Mouse (Mus musculus) CH12.LX (cell line): ENCODE measurements around the gene Adamtsl5. TPM values are rescaled to one million over a fixed set of nuclear protein-coding genes. Genes with fewer than 3 reads are reported as not detected.

ENCODE experiments used
- DNase-seq: peaks from one replicate; pipeline ENCODE4 v3.0.0-alpha.2; 2013; ENCODE audit errors: extremely low read depth
- H3K27ac ChIP-seq: 2 replicates; pipeline ENCODE4 v1.5.1; 2012; ENCODE audit warnings: low read depth, mild to moderate bottlenecking, control low read depth, moderate library complexity; ENCODE audit not compliant: insufficient read depth
- H3K27me3 ChIP-seq: replicated peaks from 2 replicates; pipeline ENCODE3; 2012; ENCODE audit warnings: inconsistent platforms
- H3K36me3 ChIP-seq, 2 experiments: replicated peaks in 1 of 2; 2 replicates each; pipeline versions ENCODE3 to v1.6.1; 2012; ENCODE audit warnings: inconsistent platforms in 1 of 2, low read length in 1 of 2, mild to moderate bottlenecking in 1 of 2, mixed read lengths in 1 of 2, moderate library complexity in 1 of 2; ENCODE audit not compliant: control insufficient read depth in 1 of 2, insufficient read depth in 1 of 2
- H3K4me1 ChIP-seq, 2 experiments: 2 replicates each; pipeline ENCODE4 v1.6.1; 2012; ENCODE audit warnings: inconsistent platforms in 1 of 2, moderate library complexity in 1 of 2; ENCODE audit not compliant: insufficient read depth in 2 of 2, control insufficient read depth in 1 of 2
- H3K4me2 ChIP-seq: 2 replicates; pipeline ENCODE4 v1.6.1; 2012; ENCODE audit warnings: low read depth, mild to moderate bottlenecking, control low read depth; ENCODE audit not compliant: poor library complexity, insufficient read depth, severe bottlenecking
- H3K4me3 ChIP-seq, 3 experiments: fragments of 150-350 bp in 1 of 3; sonication (generic) in 1 of 3; replicated peaks in 1 of 3; 2 replicates each; pipeline versions ENCODE3 to v1.5.1; 2011 to 2012; ENCODE audit warnings: low read depth in 2 of 3, low read length in 2 of 3, mild to moderate bottlenecking in 2 of 3, moderate library complexity in 2 of 3, control low read depth in 1 of 3, improper control_type of control experiment in 1 of 3, inconsistent platforms in 1 of 3, mixed read lengths in 1 of 3; ENCODE audit not compliant: poor library complexity in 1 of 3
- H3K79me2 ChIP-seq: replicated peaks from 2 replicates; pipeline ENCODE4 v1.6.1; 2012; ENCODE audit warnings: mild to moderate bottlenecking, moderate library complexity; ENCODE audit not compliant: control insufficient read depth, poor library complexity, insufficient read depth, severe bottlenecking; ENCODE audit errors: extremely low read depth
- H3K9ac ChIP-seq: 2 replicates; pipeline ENCODE4 v1.6.1; 2012; ENCODE audit warnings: low read depth, mild to moderate bottlenecking, control low read depth, moderate library complexity; ENCODE audit not compliant: insufficient read depth
- H3K9me3 ChIP-seq: replicated peaks from 2 replicates; pipeline ENCODE3; 2012; ENCODE audit warnings: low read length, inconsistent platforms, mixed read lengths
- BHLHE40 ChIP-seq: IDR thresholded peaks from 2 replicates; pipeline ENCODE4 v1.6.1; 2011; ENCODE audit warnings: mild to moderate bottlenecking, low read depth, low read length, improper control_type of control experiment
- CHD1 ChIP-seq: IDR thresholded peaks from 2 replicates; pipeline ENCODE4 v1.6.1; 2012; ENCODE audit warnings: low read depth, low read length, improper control_type of control experiment, inconsistent platforms
- CHD2 ChIP-seq: IDR thresholded peaks from 2 replicates; pipeline ENCODE4 v1.6.1; 2011; ENCODE audit warnings: low read length, improper control_type of control experiment
- E2F4 ChIP-seq: IDR thresholded peaks from 2 replicates; pipeline ENCODE4 v1.6.1; 2011; ENCODE audit warnings: low read depth, low read length, improper control_type of control experiment; ENCODE audit not compliant: insufficient replicate concordance
- ETS1 ChIP-seq: conservative IDR thresholded peaks from 2 replicates; pipeline ENCODE4 v1.6.1; 2012; ENCODE audit warnings: low read depth, mild to moderate bottlenecking, inconsistent platforms, low read length, improper control_type of control experiment, moderate library complexity
- JUN ChIP-seq: IDR thresholded peaks from 2 replicates; pipeline ENCODE4 v1.6.1; 2011; ENCODE audit warnings: low read depth, mild to moderate bottlenecking, low read length, improper control_type of control experiment, moderate library complexity; ENCODE audit not compliant: insufficient read depth
- JUND ChIP-seq: conservative IDR thresholded peaks from 2 replicates; pipeline ENCODE4 v1.6.1; 2011; ENCODE audit warnings: low read depth, low read length, improper control_type of control experiment
- MAFK ChIP-seq: IDR thresholded peaks from 2 replicates; pipeline ENCODE4 v1.6.1; 2011; ENCODE audit warnings: low read length, improper control_type of control experiment; ENCODE audit not compliant: insufficient replicate concordance
- MAX ChIP-seq: IDR thresholded peaks from 2 replicates; pipeline ENCODE4 v1.6.1; 2011; ENCODE audit warnings: low read length, improper control_type of control experiment
- MEF2A ChIP-seq: IDR thresholded peaks from 2 replicates; pipeline ENCODE4 v1.6.1; 2014; ENCODE audit warnings: low read depth, mild to moderate bottlenecking, inconsistent platforms, low read length, improper control_type of control experiment, borderline replicate concordance
- MXI1 ChIP-seq: IDR thresholded peaks from 2 replicates; pipeline ENCODE4 v1.6.1; 2011; ENCODE audit warnings: mild to moderate bottlenecking, low read depth, low read length, improper control_type of control experiment
- NRF1 ChIP-seq: IDR thresholded peaks from 2 replicates; pipeline ENCODE4 v1.6.1; 2014; ENCODE audit warnings: low read depth, mild to moderate bottlenecking, inconsistent platforms, low read length, improper control_type of control experiment, moderate library complexity
- PAX5 ChIP-seq: IDR thresholded peaks from 2 replicates; pipeline ENCODE4 v1.6.1; 2012; ENCODE audit warnings: low read length, inconsistent platforms, mixed read lengths
- POLR2AphosphoS2 ChIP-seq: IDR thresholded peaks from 2 replicates; pipeline ENCODE4 v1.6.1; 2011; ENCODE audit warnings: low read depth, low read length, improper control_type of control experiment
- RCOR1 ChIP-seq: conservative IDR thresholded peaks from 2 replicates; pipeline ENCODE4 v1.6.1; 2012; ENCODE audit warnings: low read depth, mild to moderate bottlenecking, inconsistent platforms, low read length, improper control_type of control experiment
- SIN3A ChIP-seq: IDR thresholded peaks from 2 replicates; pipeline ENCODE4 v1.6.1; 2012; ENCODE audit warnings: low read length, improper control_type of control experiment, inconsistent platforms
- SMC3 ChIP-seq: IDR thresholded peaks from 2 replicates; pipeline ENCODE4 v1.6.1; 2011; ENCODE audit warnings: low read depth, low read length, improper control_type of control experiment
- TCF12 ChIP-seq: IDR thresholded peaks from 2 replicates; pipeline ENCODE4 v1.6.1; 2014; ENCODE audit warnings: low read depth, mild to moderate bottlenecking, inconsistent platforms, low read length, improper control_type of control experiment
- ZC3H11A ChIP-seq: IDR thresholded peaks from 2 replicates; pipeline ENCODE4 v1.6.1; 2012; ENCODE audit warnings: low read depth, mild to moderate bottlenecking, inconsistent platforms, low read length, improper control_type of control experiment
- ZKSCAN1 ChIP-seq: IDR thresholded peaks from 2 replicates; pipeline ENCODE4 v1.6.1; 2012; ENCODE audit warnings: low read depth, inconsistent platforms, low read length, improper control_type of control experiment, borderline replicate concordance
- ZNF384 ChIP-seq: IDR thresholded peaks from 2 replicates; pipeline ENCODE4 v1.6.1; 2012; ENCODE audit warnings: low read depth, low read length, improper control_type of control experiment, inconsistent platforms
- dilution Hi-C: fragments of 300-500 bp; cut with MboI; formaldehyde crosslinking; loops from 2 replicates; pipeline ENCODE4 v1.14.3; 2020; ENCODE audit warnings: low sequenced_read_pairs; ENCODE audit not compliant: extremely low pct_unique_long_range_greater_than_20kb, extremely low pct_ligation_motif_present
- in situ Hi-C: fragments of 300-500 bp; cut with MboI; formaldehyde crosslinking; loops from 3 replicates; pipeline ENCODE4 v1.14.3; 2019; ENCODE audit warnings: low sequenced_read_pairs, low pct_ligation_motif_present, low pct_unique_long_range_greater_than_20kb, mixed read lengths
- polyA plus RNA-seq: library from polyadenylated mRNA; unstranded; fragments of >175 nt; gene quantifications from 2 replicates; pipeline ENCODE4 v1.2.1, GENCODE M21; 2012; ENCODE audit warnings: low read depth; ENCODE audit not compliant: insufficient read length
- total RNA-seq, 2 experiments: library from RNA; depleted of rRNA; stranded (reverse); fragments of 300-350 nt in 1 of 2; fragments of >200 nt in 1 of 2; gene quantifications; 2 replicates each; pipeline ENCODE4 v1.2.3; 2012 to 2014

Adamtsl5 gene
- total and polyA plus RNA-seq, 3 experiments = 0.16 to 0.55 (median 0.27) TPM

DNA sequence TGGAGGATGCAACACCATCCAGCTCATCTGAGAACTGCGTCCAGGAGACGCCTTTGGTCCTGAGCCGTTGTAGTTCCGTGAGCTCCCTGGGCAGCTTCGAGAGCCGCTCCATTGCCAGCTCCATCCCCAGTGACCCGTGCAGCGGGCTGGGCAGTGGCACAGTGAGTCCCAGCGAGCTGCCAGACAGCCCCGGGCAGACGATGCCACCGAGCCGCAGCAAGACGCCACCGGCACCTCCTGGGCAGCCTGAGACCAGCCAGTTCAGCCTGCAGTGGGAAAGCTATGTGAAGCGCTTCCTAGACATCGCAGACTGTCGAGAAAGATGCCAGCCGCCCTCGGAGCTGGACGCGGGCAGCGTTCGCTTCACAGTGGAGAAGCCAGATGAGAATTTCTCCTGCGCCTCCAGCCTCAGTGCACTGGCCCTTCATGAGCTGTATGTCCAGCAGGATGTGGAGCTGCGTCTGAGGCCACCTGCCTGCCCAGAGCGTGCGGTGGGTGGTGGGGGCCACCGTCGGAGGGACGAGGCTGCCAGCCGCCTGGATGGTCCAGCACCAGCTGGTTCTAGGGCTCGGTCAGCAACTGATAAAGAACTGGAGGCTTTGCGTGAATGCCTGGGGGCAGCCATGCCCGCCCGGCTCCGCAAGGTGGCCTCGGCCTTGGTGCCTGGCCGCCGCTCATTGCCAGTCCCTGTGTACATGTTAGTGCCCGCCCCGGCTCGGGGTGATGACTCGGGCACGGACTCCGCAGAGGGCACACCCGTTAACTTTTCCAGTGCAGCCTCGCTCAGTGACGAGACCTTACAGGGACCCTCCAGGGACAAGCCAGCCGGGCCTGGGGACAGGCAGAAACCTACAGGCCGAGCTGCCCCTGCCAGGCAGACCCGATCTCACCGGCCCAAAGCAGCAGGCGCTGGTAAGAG is 35.4 kb downstream of the Adamtsl5 start:
- Histone ChIP-seq H3K9me3 (no peaks in the 10 kb centered on the region), H3K79me2 (no peaks in the 10 kb centered on the region), H3K9ac (no peak overlapping the region), H3K4me3 (no peak overlapping the region), H3K27ac (no peak overlapping the region), H3K36me3 (peaks cover 8 to 29% of the 10 kb centered on the region in 2 experiments), H3K27me3 (peaks cover 19% of the 10 kb centered on the region), H3K4me1 (peaks cover 9 to 16% of the 10 kb centered on the region in 2 experiments), H3K4me2 (no peak overlapping the region)
- DNase-seq = no peak
- dilution Hi-C loops = no loop called here
- in situ Hi-C loops = no loop called here
- TF ChIP-seq MEF2A (no peak), ZC3H11A (no peak), TCF12 (no peak), POLR2AphosphoS2 (no peak), NRF1 (no peak), ZNF384 (no peak), CHD2 (no peak), MAX (no peak), CHD1 (no peak), RCOR1 (no peak), BHLHE40 (no peak), PAX5 (no peak), SMC3 (no peak), ZKSCAN1 (no peak), JUND (no peak), MXI1 (no peak), JUN (no peak), ETS1 (no peak), SIN3A (no peak)

- Histone ChIP-seq H3K27me3 (peaks cover 32% of the 10 kb centered on the region), H3K4me3 (no peak overlapping the region), H3K79me2 (no peaks in the 10 kb centered on the region), H3K4me1 (peaks cover 0 to 3% of the 10 kb centered on the region in 2 experiments; a peak in 2 of 4 replicates), H3K4me2 (no peak overlapping the region)
- DNase-seq = no peak
- no peak for TF ChIP-seq MAFK
- TF ChIP-seq MAX = no peak
- TF ChIP-seq JUN = no peak
- TF ChIP-seq E2F4 = no peak
- TF ChIP-seq, all 38 proteins: peak for 0
- no peak overlapping the region for H3K9ac ChIP-seq
- H3K9me3 ChIP-seq = no peaks in the 10 kb centered on the region
- no peak overlapping the region for H3K27ac ChIP-seq
- in situ Hi-C loops (no loop called here), dilution Hi-C loops (no loop called here)
- peaks cover 0 to 16% of the 10 kb centered on the region in 2 experiments for H3K36me3 ChIP-seq
These were observed 36.7 kb downstream of the Adamtsl5 start for GRCm38 (mm10) chr10:80311560-80311959.
